Mouse (Mus musculus) erythroblast, embryonic 14.5 days (primary cell): ENCODE measurements around the gene Dab1.

ENCODE experiments used
- GATA1 ChIP-seq: IDR thresholded peaks from 2 replicates; pipeline ENCODE4 v1.6.1; 2012; ENCODE audit warnings: low read length, inconsistent platforms, mixed read lengths
- TAL1 ChIP-seq: IDR thresholded peaks from 3 replicates; pipeline ENCODE4 v1.6.1; 2012; ENCODE audit warnings: low read length, inconsistent platforms, mixed read lengths

GRCm38 (mm10) chr4:104209081-104209480 is 589.9 kb downstream of the Dab1 start:
- TF ChIP-seq GATA1 (no peak), TAL1 (no peak)
